Mouse (Mus musculus) olfactory bulb, adult 2 months (tissue): ENCODE results near the gene Tomm20. TPM values are rescaled to one million over a fixed set of nuclear protein-coding genes. Genes with fewer than 3 reads are reported as not detected.
"Not testable (repeated sequence)": the region's sequence is repeated elsewhere in the genome, so short reads cannot be mapped to it uniquely, and the experiment has no call there.

ENCODE experiments used
- H3K27ac ChIP-seq: fragments of 200-500 bp; 2 replicates; pipeline ENCODE4 v1.5.1; 2012; ENCODE audit warnings: low read depth, low read length; ENCODE audit not compliant: insufficient read depth
- H3K4me1 ChIP-seq: fragments of 200-500 bp; 2 replicates; pipeline ENCODE4 v1.6.1; 2012; ENCODE audit warnings: low read length; ENCODE audit not compliant: control insufficient read depth, insufficient read depth
- H3K4me3 ChIP-seq: fragments of 200-500 bp; 2 replicates; pipeline ENCODE4 v1.5.1; 2012; ENCODE audit warnings: mild to moderate bottlenecking, low read depth, low read length, moderate library complexity; ENCODE audit not compliant: insufficient read depth
- CTCF ChIP-seq: fragments of 200-500 bp; IDR thresholded peaks from 2 replicates; pipeline ENCODE4 v1.5.1; 2012; ENCODE audit warnings: low read depth, mild to moderate bottlenecking, low read length, moderate library complexity; ENCODE audit not compliant: insufficient read depth
- POLR2A ChIP-seq: fragments of 200-500 bp; IDR thresholded peaks from 2 replicates; pipeline ENCODE4 v1.6.1; 2012; ENCODE audit warnings: mild to moderate bottlenecking, low read depth, low read length, moderate library complexity; ENCODE audit not compliant: insufficient read depth
- WGBS: fragments of 180-500 bp; shearing (Covaris S2); methylation state at CpG from one replicate; pipeline ENCODE4 v1.1.7; 2018; 5-methylcytosine and 5-hydroxymethylcytosine counted together
- polyA plus RNA-seq: library from polyadenylated mRNA; stranded (reverse); fragments of >200 nt; gene quantifications from 2 replicates; pipeline ENCODE4 v1.2.4, GENCODE M21; 2012; ENCODE audit warnings: low replicate concordance; ENCODE audit not compliant: missing spikeins, insufficient read depth, insufficient read length

The Tomm20 gene
- polyA plus RNA-seq, 1 experiment = 518 TPM

DNA sequence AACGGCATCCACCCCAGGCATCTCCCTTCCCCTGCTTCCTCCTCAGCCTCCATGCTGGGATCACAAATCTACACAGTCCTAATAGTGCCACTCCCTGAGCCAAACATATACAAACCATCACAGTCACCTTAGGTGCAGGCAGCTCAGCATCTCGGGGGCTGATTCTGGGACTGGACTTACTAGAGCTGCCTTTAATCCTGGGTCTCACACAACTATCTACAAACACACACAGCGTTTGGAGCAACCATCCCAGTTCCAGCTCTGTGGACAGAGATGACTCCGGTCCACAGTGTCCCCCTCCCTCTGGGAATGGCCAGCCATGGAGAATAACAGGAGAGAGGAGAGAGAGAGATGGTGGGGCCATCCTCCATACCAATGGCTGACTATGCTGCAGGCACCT is 29.0 kb downstream of the Tomm20 start:
- Histone ChIP-seq H3K4me3 (no peak overlapping the region), H3K27ac (no peak overlapping the region), H3K4me1 (peaks cover 24% of the 10 kb centered on the region)
- 90% methylated on average over 4 of the region's 4 CpGs for WGBS
- TF ChIP-seq CTCF (no peak), POLR2A (no peak)

DNA sequence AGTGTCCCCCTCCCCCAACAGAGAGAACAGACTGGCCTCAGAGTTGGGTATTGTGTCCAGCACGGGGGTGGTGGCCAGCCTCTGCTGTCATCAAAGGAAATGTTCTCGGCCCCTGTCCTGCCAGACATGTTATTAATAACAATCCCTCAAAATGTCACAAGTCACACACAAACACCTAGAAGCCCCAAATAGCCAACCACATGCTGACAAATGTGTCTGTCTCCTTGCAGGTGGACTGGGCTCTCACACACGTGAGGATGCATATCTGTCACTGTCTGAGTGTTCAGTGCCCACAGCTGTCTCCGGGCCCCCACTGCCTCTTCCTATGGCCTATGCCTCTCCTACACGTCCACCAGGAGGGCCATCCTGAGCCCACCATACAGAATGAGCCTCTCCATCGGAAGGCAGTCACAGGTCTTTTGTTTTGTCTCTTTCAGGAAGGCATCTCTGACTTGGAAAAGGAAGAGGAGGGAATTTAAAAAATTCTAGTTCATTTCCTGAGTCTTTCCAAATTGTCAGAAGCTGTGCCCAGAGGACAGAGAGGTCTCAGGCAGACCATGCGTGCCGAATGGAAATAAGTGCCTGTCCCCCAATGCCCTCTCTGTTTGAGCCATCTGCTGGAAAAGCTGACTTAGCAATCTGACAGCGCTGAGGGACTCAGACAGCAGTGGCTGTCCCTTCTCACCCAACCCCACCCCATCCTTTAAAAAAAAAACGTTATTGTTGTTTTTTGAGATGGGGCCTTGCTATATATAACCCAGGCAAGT is 30.9 kb downstream of the Tomm20 start:
- no peak for TF ChIP-seq CTCF
- TF ChIP-seq POLR2A = no peak
- H3K27ac ChIP-seq = no peak overlapping the region
- 57% methylated on average over 10 of the region's 10 CpGs for WGBS
- H3K4me1 ChIP-seq = peaks cover 20% of the 10 kb centered on the region
- no peak overlapping the region for H3K4me3 ChIP-seq

DNA sequence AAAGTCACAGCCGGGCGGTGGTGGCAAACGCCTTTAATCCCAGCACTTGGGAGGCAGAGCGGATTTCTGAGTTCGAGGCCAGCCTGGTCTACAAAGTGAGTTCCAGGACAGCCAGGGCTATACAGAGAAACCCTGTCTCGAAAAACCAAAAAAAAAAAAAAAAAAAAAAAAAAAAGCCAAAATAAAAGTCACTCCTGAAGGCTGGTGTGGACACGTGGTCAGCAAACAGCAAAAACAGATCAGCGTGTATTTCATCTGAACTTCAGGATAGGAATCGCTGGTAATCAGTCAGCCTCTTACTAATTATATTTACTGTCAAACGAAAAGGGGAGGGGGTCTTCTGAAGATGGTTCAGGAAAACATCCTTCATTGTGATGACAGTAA is 31.5 kb downstream of the Tomm20 start:
- not testable (repeated sequence) for H3K27ac ChIP-seq, H3K4me3 ChIP-seq
- 78% methylated on average over 10 of the region's 10 CpGs for WGBS
- peaks cover 13% of the 10 kb centered on the region for H3K4me1 ChIP-seq

DNA sequence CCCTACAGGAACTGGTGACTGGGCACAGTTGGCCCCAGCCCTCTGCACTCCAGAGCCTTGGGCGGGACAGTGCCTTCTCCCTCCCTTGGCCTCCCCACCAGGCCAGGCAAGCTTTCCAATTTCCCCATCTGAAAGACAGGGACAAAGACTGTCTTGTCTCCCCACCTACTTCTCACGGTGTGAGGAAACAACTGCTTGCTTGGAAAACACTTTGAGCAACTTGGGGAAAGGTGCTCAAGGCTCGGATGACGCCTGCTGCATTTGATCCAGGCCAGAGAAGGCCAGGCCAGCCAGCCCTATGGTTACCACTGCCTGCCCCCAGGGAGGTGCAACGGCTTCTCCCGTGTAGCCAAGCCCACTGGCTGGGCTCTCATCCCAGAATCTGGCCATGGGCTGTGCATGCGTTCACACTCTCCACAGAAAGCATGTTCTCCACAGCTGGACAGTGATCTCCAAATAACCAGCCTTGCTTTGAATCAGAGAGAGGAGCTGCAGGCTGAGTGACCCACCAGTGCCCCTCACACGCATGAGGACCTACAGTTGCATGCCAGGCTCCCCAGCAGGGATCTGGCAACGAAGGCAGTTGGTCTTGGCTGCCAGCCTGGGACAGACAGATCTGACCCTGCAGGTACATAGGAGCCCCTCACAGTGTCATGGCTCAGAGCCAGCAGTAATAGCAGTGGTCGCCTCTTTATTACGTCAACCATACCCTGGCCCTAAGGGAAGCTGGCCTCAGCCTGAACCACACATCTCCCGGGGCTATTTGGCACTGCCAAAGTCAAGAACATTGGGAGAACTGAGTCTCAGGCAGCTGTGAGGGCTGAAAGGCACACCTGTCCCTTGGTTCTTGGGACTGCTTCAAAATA is 32.2 kb downstream of the Tomm20 start:
- whole genome bisulfite sequencing = 45% methylated on average over 12 of the region's 12 CpGs
- Histone ChIP-seq H3K4me3 (no peak overlapping the region), H3K27ac (peak overlapping the region; percentile 2; the same call in 1 of the 2 replicates), H3K4me1 (peaks cover 12% of the 10 kb centered on the region)
- TF ChIP-seq CTCF = no peak
- no peak for TF ChIP-seq POLR2A

DNA sequence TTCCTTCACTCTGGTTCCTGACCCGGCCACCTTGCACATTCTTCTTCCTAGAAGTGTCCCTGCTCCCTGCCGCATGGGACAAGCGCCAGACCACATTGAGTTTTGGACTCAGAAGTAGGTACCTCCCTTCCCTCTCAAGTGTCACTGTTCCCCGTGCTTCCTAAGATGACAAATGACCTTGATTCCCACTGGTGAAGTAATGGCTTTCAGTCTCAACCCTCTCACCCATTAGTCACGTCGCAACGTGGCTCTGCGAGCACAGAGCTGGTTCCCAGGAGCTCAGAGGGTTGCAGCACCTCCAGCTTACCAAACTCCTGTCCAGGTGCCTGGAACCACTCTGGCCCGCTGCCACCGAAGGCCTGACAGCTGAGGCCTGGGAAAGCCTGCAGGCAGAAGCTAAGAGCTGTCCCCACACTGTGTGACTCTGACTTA is 36.3 kb downstream of the Tomm20 start:
- WGBS = 89% methylated on average over 10 of the region's 10 CpGs
- H3K4me3 ChIP-seq = no peak overlapping the region
- no peak overlapping the region for H3K27ac ChIP-seq
- H3K4me1 ChIP-seq = peaks cover 13% of the 10 kb centered on the region
- TF ChIP-seq CTCF = no peak
- no peak for TF ChIP-seq POLR2A

DNA sequence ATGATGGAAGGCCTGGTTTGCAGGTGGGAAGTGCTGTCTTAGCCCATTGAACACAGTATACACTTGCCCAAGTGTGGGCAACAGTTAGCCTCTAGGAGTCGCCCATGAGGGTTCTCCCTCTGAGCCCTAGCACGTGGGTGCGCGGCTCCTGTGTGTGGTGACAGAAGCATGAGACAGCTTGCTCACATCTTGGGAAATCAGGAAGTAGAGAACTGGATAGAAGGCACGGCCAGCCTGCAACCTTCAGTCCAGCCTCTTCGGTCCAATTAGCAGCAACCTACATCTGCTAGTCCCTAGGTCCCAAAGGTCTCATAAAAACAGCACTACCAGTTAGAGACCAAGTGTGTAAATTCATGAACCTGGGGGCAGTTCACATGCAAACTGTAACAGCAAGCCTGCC is 36.8 kb downstream of the Tomm20 start:
- TF ChIP-seq POLR2A (no peak), CTCF (no peak)
- 83% methylated on average over 6 of the region's 6 CpGs for WGBS
- Histone ChIP-seq H3K4me1 (peaks cover 12% of the 10 kb centered on the region), H3K27ac (no peak overlapping the region), H3K4me3 (no peak overlapping the region)

DNA sequence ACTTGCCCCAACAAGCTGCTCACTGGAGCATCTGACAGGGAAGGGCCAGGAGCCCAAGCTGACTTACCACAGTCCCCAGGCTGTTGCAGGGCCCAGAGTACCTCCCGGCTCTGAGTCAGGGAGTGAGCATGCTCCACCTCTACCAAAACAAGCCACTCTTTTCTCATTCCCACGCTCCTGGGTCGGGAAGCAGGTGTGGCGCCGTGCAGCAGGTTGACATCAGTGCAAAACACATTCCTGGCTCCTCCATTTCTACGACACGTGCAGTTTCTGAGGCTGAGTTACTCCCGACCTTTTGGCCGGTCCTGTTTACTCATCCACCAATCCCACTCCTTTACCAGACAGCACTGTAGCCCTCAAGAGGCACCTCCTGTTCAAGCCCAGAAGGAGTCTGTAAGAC is 37.7 kb downstream of the Tomm20 start:
- Histone ChIP-seq H3K4me3 (no peak overlapping the region), H3K4me1 (peaks cover 4% of the 10 kb centered on the region), H3K27ac (no peak overlapping the region)
- WGBS = 90% methylated on average over 9 of the region's 9 CpGs
- no peak for TF ChIP-seq POLR2A
- no peak for TF ChIP-seq CTCF

DNA sequence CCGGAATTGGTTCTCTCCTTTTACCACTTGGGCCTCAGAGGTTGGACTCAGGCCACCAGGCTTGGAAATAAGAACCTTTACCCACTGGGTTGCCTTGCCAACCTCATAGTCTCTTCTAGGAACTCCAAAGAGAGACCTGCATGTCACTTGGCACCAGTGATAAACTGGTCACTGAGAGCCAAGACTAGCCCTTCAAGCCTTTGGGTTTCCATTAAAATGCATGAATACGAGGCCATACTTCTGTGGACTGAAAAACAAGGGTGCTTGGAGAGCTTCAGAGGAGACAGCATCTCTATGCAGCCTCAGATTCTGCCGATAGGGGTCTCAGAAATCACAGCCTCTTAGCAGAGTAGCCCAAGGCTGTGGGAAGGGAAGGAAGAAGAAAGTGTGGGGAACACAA is 38.3 kb downstream of the Tomm20 start:
- TF ChIP-seq POLR2A (no peak), CTCF (no peak)
- peaks cover 4% of the 10 kb centered on the region for H3K4me1 ChIP-seq
- H3K27ac ChIP-seq = no peak overlapping the region
- no peak overlapping the region for H3K4me3 ChIP-seq
- WGBS = 50% methylated on average over 3 of the region's 3 CpGs

DNA sequence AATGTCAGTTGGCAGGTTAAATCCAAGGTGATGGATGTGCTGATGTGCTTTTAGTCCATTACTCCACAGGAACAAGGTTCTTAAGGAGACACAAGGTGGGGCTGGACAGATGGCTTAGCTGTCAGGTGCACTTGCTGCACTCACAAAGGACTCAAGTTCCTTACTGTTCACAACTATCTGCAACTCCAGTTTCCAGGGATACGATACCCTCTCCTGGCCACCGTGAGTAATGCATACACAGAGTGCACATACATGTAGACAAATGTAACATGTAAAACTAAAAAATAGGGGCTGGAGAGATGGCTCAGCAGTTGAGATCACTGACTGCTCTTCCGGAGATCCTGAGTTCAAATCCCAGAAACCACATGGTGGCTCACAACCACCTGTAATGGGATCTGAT is 40.3 kb downstream of the Tomm20 start:
- 87% methylated on average over 3 of the region's 3 CpGs for WGBS
- TF ChIP-seq CTCF (no peak), POLR2A (no peak)
- peaks cover 4% of the 10 kb centered on the region for H3K4me1 ChIP-seq

DNA sequence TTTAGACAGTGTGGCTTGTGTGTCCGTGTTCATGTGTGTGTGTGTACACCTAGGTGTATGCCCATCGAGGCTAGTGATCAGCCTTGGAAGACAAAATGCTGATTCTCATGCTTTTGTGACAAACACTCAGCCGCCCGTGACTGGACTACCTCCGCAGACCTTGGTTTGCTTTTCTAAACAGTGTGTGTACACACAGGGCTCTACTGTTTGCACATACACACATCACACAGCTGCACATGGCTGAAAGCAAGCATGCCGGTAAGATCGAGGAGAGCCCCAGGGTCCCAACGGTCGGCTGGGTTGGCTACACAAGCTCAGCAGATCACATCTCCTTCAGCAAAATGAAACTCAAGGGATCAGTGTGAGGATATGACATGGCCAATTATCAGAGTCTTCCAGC is 41.7 kb downstream of the Tomm20 start:
- Histone ChIP-seq H3K4me3 (no peak overlapping the region), H3K27ac (no peak overlapping the region), H3K4me1 (peaks cover 4% of the 10 kb centered on the region)
- no peak for TF ChIP-seq POLR2A
- TF ChIP-seq CTCF = no peak
- 96% methylated on average over 9 of the region's 9 CpGs for WGBS

More for the DNA sequence above, 40.3 kb downstream of the Tomm20 start:
- Histone ChIP-seq H3K27ac (no peak overlapping the region), H3K4me3 (no peak overlapping the region)
